Mouse (Mus musculus) liver, adult 2 months (tissue): Measurements from ENCODE around the gene Cysrt1. TPM values are rescaled to one million over a fixed set of nuclear protein-coding genes. Genes with fewer than 3 reads are reported as not detected.

Experiments
- DNase-seq: peaks from one replicate; pipeline ENCODE4 v3.0.0-alpha.2; 2011; ENCODE audit warnings: low read depth, low spot score; ENCODE audit errors: extremely low read depth
- H3K27ac ChIP-seq: fragments of 200-500 bp; replicated peaks from 2 replicates; pipeline ENCODE4 v1.5.1; 2012; ENCODE audit warnings: low read depth, mild to moderate bottlenecking, control low read depth, inconsistent platforms, low read length; ENCODE audit not compliant: insufficient read depth
- H3K27me3 ChIP-seq: fragments of 200-500 bp; 2 replicates; pipeline ENCODE4 v1.6.1; 2012; ENCODE audit warnings: mild to moderate bottlenecking, moderate library complexity, low read length, inconsistent platforms; ENCODE audit not compliant: control insufficient read depth, insufficient read depth
- H3K36me3 ChIP-seq: fragments of 200-500 bp; 2 replicates; pipeline ENCODE4 v1.6.1; 2012; ENCODE audit warnings: low read length, inconsistent platforms; ENCODE audit not compliant: control insufficient read depth, insufficient read depth
- H3K4me1 ChIP-seq: fragments of 200-500 bp; 2 replicates; pipeline ENCODE4 v1.6.1; 2011; ENCODE audit warnings: low read length; ENCODE audit not compliant: control insufficient read depth, insufficient read depth
- H3K4me3 ChIP-seq: fragments of 200-500 bp; 2 replicates; pipeline ENCODE4 v1.5.1; 2011; ENCODE audit warnings: low read depth, mild to moderate bottlenecking, control low read depth, low read length, moderate library complexity; ENCODE audit not compliant: insufficient read depth
- H3K79me2 ChIP-seq: fragments of 200-500 bp; 2 replicates; pipeline ENCODE4 v1.6.1; 2012; ENCODE audit warnings: inconsistent platforms, mild to moderate bottlenecking, low read length, moderate library complexity; ENCODE audit not compliant: control insufficient read depth, insufficient read depth
- H3K9ac ChIP-seq: fragments of 200-500 bp; 2 replicates; pipeline ENCODE4 v1.6.1; 2012; ENCODE audit warnings: low read depth, mild to moderate bottlenecking, control low read depth, inconsistent platforms, low read length
- CTCF ChIP-seq: fragments of 200-500 bp; IDR thresholded peaks from 2 replicates; pipeline ENCODE4 v1.5.1; 2011; ENCODE audit warnings: low read depth, low read length, control low read depth
- POLR2A ChIP-seq: fragments of 200-500 bp; IDR thresholded peaks from 2 replicates; pipeline ENCODE4 v1.6.1; 2011; ENCODE audit warnings: low read length, control low read depth; ENCODE audit not compliant: insufficient read depth; ENCODE audit errors: extremely low read depth
- WGBS: fragments of 180-500 bp; shearing (Covaris S2); methylation state at CpG from one replicate; pipeline ENCODE4 v1.1.7; 2018; 5-methylcytosine and 5-hydroxymethylcytosine counted together
- polyA plus RNA-seq: library from polyadenylated mRNA; depleted of rRNA; stranded (reverse); fragments of >200 nt; gene quantifications from 2 replicates; pipeline ENCODE4 v1.2.3, GENCODE M21; 2012; rRNA removed
- total RNA-seq: library from RNA; depleted of rRNA; stranded (reverse); fragments of >200 nt; gene quantifications from 2 replicates; pipeline ENCODE4 v1.2.3, GENCODE M21; 2014; rRNA removed

The Cysrt1 gene
- not detected in 2 replicates for total RNA-seq
- polyA plus RNA-seq = 0.17 TPM in 1 of 2 replicates, not detected in the other

- WGBS = 2% methylated on average over 59 of the region's 59 CpGs
- H3K79me2 ChIP-seq = no peaks in the 10 kb centered on the region; the same call in 1 of the 2 replicates
- H3K36me3 ChIP-seq = no peaks in the 10 kb centered on the region
- H3K27me3 ChIP-seq = 0 out of 2 replicates have a peak, but pooled peaks cover 7% of the 10 kb centered on the region
- H3K4me1 ChIP-seq = peaks cover 4% of the 10 kb centered on the region; the same call in 1 of the 2 replicates
- DNase-seq = no peak
- peak within 1 kb of the TSS; percentile 33; the same call in 1 of the 2 replicates for H3K9ac ChIP-seq
- TF ChIP-seq CTCF (no peak), POLR2A (no peak)
- H3K27ac ChIP-seq = no peak within 1 kb of the TSS
- H3K4me3 ChIP-seq = peak within 1 kb of the TSS; percentile 24; the same call in 1 of the 2 replicates
Measured at GRCm38 (mm10) chr2:25242101-25242506, at the start of gene Cysrt1, which contains the start of gene Rnf208. Cysrt1 (minus strand) TSS chr2:25242452. Rnf208 (plus strand) TSS chr2:25242255.

GRCm38 (mm10) chr2:25291184-25292053, 49.2 kb upstream of the Cysrt1 start:
- 13% methylated on average over 32 of the region's 32 CpGs for WGBS
- peaks cover 9% of the 10 kb centered on the region; the same call in 1 of the 2 replicates for H3K27me3 ChIP-seq
- peaks cover 3% of the 10 kb centered on the region; the same call in 1 of the 2 replicates for H3K4me1 ChIP-seq
- H3K4me3 ChIP-seq = no peak overlapping the region; the same call in 1 of the 2 replicates
- H3K27ac ChIP-seq = no peak overlapping the region
- no peaks in the 10 kb centered on the region for H3K36me3 ChIP-seq
- no peak for TF ChIP-seq CTCF
- no peak for TF ChIP-seq POLR2A
- no peaks in the 10 kb centered on the region for H3K79me2 ChIP-seq
- H3K9ac ChIP-seq = no peak overlapping the region
- no peak for DNase-seq

GRCm38 (mm10) chr2:25290816-25291130, 48.5 kb upstream of the Cysrt1 start:
- WGBS = 2% methylated on average over 18 of the region's 18 CpGs
- H3K27ac ChIP-seq = no peak overlapping the region
- H3K27me3 ChIP-seq = peaks cover 9% of the 10 kb centered on the region; the same call in 1 of the 2 replicates
- no peak for DNase-seq
- H3K4me3 ChIP-seq = no peak overlapping the region
- H3K36me3 ChIP-seq = no peaks in the 10 kb centered on the region
- no peaks in the 10 kb centered on the region for H3K79me2 ChIP-seq
- no peak for TF ChIP-seq CTCF
- H3K9ac ChIP-seq = no peak overlapping the region
- H3K4me1 ChIP-seq = peaks cover 3% of the 10 kb centered on the region; the same call in 1 of the 2 replicates

- peak; percentile 23 for DNase-seq
- peaks cover 9% of the 10 kb centered on the region; the same call in 1 of the 2 replicates for H3K27me3 ChIP-seq
- 2% methylated on average over 54 of the region's 54 CpGs for WGBS
- H3K4me3 ChIP-seq = peak overlapping the region; percentile 39; the same call in 1 of the 2 replicates
- no peak for TF ChIP-seq POLR2A
- no peak for TF ChIP-seq CTCF
- peaks cover 3% of the 10 kb centered on the region; the same call in 1 of the 2 replicates for H3K4me1 ChIP-seq
- H3K79me2 ChIP-seq = no peaks in the 10 kb centered on the region
- H3K36me3 ChIP-seq = no peaks in the 10 kb centered on the region; the same call in 1 of the 2 replicates
- H3K9ac ChIP-seq = no peak overlapping the region
- no peak overlapping the region for H3K27ac ChIP-seq
Measured at GRCm38 (mm10) chr2:25290101-25290815, 48.0 kb upstream of the Cysrt1 start.

GRCm38 (mm10) chr2:25289651-25290050, 47.4 kb upstream of the Cysrt1 start, which contains the start of gene Lrrc26:
Lrrc26 (plus strand) TSS chr2:25289915.
- no peak for TF ChIP-seq CTCF
- TF ChIP-seq POLR2A = no peak
- peaks cover 3% of the 10 kb centered on the region; the same call in 1 of the 2 replicates for H3K4me1 ChIP-seq
- H3K36me3 ChIP-seq = no peaks in the 10 kb centered on the region; the same call in 1 of the 2 replicates
- H3K79me2 ChIP-seq = no peaks in the 10 kb centered on the region
- no peak within 1 kb of the TSS for H3K27ac ChIP-seq
- 5% methylated on average over 11 of the region's 11 CpGs for WGBS
- DNase-seq = peak; percentile 21
- H3K9ac ChIP-seq = no peak within 1 kb of the TSS
- peak within 1 kb of the TSS; percentile 39; the same call in 1 of the 2 replicates for H3K4me3 ChIP-seq
- H3K27me3 ChIP-seq = peaks cover 9% of the 10 kb centered on the region; the same call in 1 of the 2 replicates
